Mouse (Mus musculus) liver, postnatal 0 days (tissue): ENCODE data around the gene Psmd11. TPM values are rescaled to one million over a fixed set of nuclear protein-coding genes. Genes with fewer than 3 reads are reported as not detected.
"Not testable (repeated sequence)": the region's sequence is repeated elsewhere in the genome, so short reads cannot be mapped to it uniquely, and the experiment has no call there.

Experiments
- ATAC-seq: fragments of 200-750 bp; cut with Nextera tagmentation; 2 replicates; pipeline ENCODE4 v1.8.0; 2017; ENCODE audit warnings: mild to moderate bottlenecking, moderate library complexity
- DNase-seq: peaks from one replicate; pipeline ENCODE4 v3.0.0-alpha.2; 2016
- H3K27ac ChIP-seq: fragments of 300-500 bp; sonication (generic); 2 replicates; pipeline ENCODE4 v1.5.1; 2014; ENCODE audit warnings: antibody characterized with exemption, moderate library complexity, mild to moderate bottlenecking, low read depth
- H3K27me3 ChIP-seq: fragments of 300-500 bp; sonication (generic); 2 replicates; pipeline ENCODE4 v1.6.1; 2014; ENCODE audit warnings: low read length, control low read depth, mixed read lengths; ENCODE audit not compliant: insufficient read depth
- H3K36me3 ChIP-seq: fragments of 300-500 bp; sonication (generic); replicated peaks from 2 replicates; pipeline ENCODE4 v1.6.1; 2014; ENCODE audit warnings: mild to moderate bottlenecking, control low read depth, low read length, moderate library complexity, mixed read lengths; ENCODE audit not compliant: insufficient read depth
- H3K4me1 ChIP-seq: fragments of 300-500 bp; sonication (generic); 2 replicates; pipeline ENCODE4 v1.6.1; 2014; ENCODE audit warnings: antibody characterized with exemption, mild to moderate bottlenecking, control low read depth; ENCODE audit not compliant: insufficient read depth
- H3K4me2 ChIP-seq: fragments of 300-500 bp; sonication (generic); 2 replicates; pipeline ENCODE4 v1.6.1; 2014; ENCODE audit warnings: low read depth, mild to moderate bottlenecking, low read length, moderate library complexity, mixed read lengths
- H3K4me3 ChIP-seq: fragments of 300-500 bp; sonication (generic); 2 replicates; pipeline ENCODE4 v1.5.1; 2014; ENCODE audit warnings: low read depth, low read length
- H3K9ac ChIP-seq: fragments of 300-500 bp; sonication (generic); replicated peaks from 2 replicates; pipeline ENCODE4 v1.6.1; 2014; ENCODE audit warnings: mild to moderate bottlenecking, moderate library complexity
- H3K9me3 ChIP-seq: fragments of 300-500 bp; sonication (generic); 2 replicates; pipeline ENCODE4 v1.6.1; 2016; ENCODE audit warnings: mild to moderate bottlenecking, control low read depth, low read length, mixed read lengths
- CTCF ChIP-seq: sonication (generic); IDR thresholded peaks from 2 replicates; pipeline ENCODE4 v1.5.1; 2016; ENCODE audit warnings: antibody characterized with exemption, low read depth
- EP300 ChIP-seq: IDR thresholded peaks from 2 replicates; pipeline ENCODE4 v1.6.1; 2016; ENCODE audit warnings: antibody characterized with exemption, low read depth, mild to moderate bottlenecking
- WGBS: fragments of 180-500 bp; shearing (Covaris S2); extraction: QIAGEN DNeasy Blood & Tissue Kit; methylation state at CpG from one replicate; pipeline ENCODE4 v1.1.7; 2014; ENCODE audit not compliant: insufficient replicate concordance; 5-methylcytosine and 5-hydroxymethylcytosine counted together
- polyA plus RNA-seq: library from polyadenylated mRNA; unstranded; fragments of >200 nt; fragmentation: Nextera tagmentation; extraction: Ambion mirVana; gene quantifications from 2 replicates; pipeline ENCODE4 v1.2.1, GENCODE M21; 2015

Psmd11 gene
- polyA plus RNA-seq, result 128 and 143 TPM in 2 replicates

DNA sequence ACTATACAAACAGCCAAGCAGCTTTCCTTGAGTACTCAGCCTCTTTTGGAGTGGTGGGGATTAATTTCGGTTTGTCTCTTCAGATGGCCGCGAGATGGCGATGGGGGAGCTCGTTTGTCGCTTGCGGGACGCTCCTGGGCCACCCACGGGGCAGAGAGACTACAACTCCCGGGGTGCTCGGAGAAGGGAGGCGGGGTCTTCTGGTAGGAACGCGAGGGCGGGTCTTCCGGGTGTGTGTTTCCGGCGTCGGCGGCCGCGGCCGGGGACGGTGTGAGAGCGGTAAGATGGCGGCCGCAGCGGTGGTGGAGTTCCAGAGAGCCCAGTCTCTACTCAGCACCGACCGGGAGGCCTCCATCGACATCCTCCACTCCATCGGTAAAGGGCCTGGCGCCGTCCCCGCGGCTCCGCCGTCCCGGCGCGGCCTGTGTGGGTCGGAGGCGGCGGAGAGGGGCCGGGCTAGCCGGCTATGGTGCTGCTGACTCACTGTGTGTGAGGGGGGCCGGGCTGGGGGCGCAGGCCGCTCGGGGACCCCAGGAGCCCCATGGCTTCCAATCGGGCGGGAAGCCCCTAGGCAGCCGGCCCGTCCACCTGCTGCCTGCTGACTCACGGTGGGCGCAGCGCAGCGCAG lies at the start of gene Psmd11:
Gene Psmd11 (plus strand): TSS at position 235 of the 628 bp plus-strand sequence.
- Histone ChIP-seq H3K4me3 (peak within 1 kb of the TSS; percentile 71), H3K36me3 (peaks cover 14% of the 10 kb centered on the region), H3K27ac (peak within 1 kb of the TSS; percentile 85), H3K4me1 (peaks cover 7% of the 10 kb centered on the region), H3K9ac (peak within 1 kb of the TSS; percentile 90), H3K27me3 (no peaks in the 10 kb centered on the region), H3K4me2 (peak within 1 kb of the TSS; percentile 76), H3K9me3 (no peaks in the 10 kb centered on the region)
- peak; percentile 99 for ATAC-seq
- peak; percentile 98 for DNase-seq
- WGBS, result under 1% methylated on average over 49 of the region's 58 CpGs
- TF ChIP-seq EP300, result no peak
- peak; percentile 91 for TF ChIP-seq CTCF

DNA sequence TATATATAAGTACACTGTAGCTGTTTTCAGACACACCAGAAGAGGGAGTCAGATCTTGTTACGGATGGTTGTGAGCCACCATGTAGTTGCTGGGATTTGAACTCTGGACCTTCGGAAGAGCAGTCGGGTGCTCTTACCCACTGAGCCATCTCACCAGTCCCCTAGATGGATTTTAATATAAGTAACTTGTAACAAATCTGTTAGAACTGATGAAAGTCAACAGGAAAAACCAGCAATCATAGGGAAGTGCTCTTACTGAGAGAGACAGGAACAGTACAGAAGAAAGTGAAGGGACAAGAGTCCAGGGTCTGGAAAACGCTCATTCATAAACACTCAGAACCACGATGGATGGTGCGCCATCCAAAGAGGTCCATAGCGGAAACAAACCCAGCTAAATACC lies 49.2 kb upstream of the Psmd11 start:
- 91% methylated on average over 7 of the region's 7 CpGs for WGBS
- peaks cover 16% of the 10 kb centered on the region; the same call in 1 of the 2 replicates for H3K4me1 ChIP-seq
- not testable (repeated sequence) for H3K27me3 ChIP-seq, H3K4me3 ChIP-seq, H3K36me3 ChIP-seq, H3K9me3 ChIP-seq, DNase-seq, H3K27ac ChIP-seq, ATAC-seq, H3K4me2 ChIP-seq, H3K9ac ChIP-seq

DNA sequence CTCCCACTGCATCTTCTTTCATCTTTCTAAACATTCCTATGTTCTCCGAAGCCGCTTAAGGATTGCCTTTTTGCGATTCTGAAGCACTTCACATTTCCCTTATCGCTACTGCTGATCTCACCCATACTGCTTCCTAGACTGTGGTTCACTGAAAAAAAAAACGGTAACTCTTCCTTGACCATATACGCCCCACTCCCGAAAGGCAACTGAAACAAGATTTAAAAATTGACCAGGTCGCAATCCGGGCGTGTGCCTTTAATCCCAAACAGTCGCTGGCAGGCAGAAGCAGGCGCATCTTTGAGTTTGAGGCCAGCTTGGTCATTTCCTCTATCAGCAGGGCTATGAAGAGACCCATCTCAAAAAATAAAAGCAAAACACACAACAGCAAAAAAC lies 45.8 kb upstream of the Psmd11 start:
- H3K4me3 ChIP-seq, result peak overlapping the region; percentile 99
- peaks cover 26% of the 10 kb centered on the region for H3K4me1 ChIP-seq
- TF ChIP-seq EP300, result peak; percentile 6; the same call in 1 of the 2 replicates
- TF ChIP-seq CTCF, result no peak
- H3K9ac ChIP-seq, result peak overlapping the region; percentile 100
- H3K27me3 ChIP-seq, result no peaks in the 10 kb centered on the region
- DNase-seq (peak; percentile 52), ATAC-seq (peak; percentile 36)
- under 1% methylated on average over 12 of the region's 12 CpGs for WGBS
- H3K36me3 ChIP-seq, result peaks cover 16% of the 10 kb centered on the region
- H3K27ac ChIP-seq, result peak overlapping the region; percentile 98
- H3K4me2 ChIP-seq, result peak overlapping the region; percentile 71
- H3K9me3 ChIP-seq, result no peaks in the 10 kb centered on the region

DNA sequence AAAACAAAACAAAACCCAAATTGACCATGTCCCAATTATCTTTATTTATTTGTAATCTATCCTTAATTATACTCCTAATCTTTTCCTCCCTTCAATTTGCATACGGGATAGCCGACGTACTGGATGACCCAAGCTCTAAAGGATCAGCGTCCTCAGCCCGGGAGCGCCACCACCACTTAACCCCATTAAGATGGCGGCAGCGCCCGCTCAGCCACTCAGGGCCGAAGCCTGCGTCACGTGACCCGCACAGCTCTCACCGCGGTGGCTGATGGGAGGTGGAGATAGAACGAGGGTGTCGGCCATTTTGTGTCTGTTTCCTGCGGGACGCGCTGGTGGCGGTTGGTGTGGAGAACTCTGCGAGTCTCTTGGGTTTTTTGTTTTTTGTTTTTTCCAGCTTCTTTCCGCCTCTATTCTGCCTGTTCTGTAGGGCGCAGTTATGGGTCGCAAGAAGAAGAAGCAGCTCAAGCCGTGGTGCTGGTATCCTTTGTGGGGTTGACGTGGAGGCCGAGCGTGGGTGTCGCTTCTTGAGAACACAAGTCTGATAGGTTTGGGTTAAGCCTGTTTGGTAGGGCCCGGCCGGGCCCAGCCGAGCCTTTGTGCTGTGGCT lies 45.3 kb upstream of the Psmd11 start, which contains the start of gene Zfp207:
Gene Zfp207 (plus strand): TSS at position 261 of the 607 bp plus-strand sequence.
- Histone ChIP-seq H3K9ac (peak within 1 kb of the TSS; percentile 100), H3K4me1 (peaks cover 26% of the 10 kb centered on the region), H3K36me3 (peaks cover 21% of the 10 kb centered on the region), H3K27me3 (no peaks in the 10 kb centered on the region), H3K27ac (peak within 1 kb of the TSS; percentile 98), H3K4me3 (peak within 1 kb of the TSS; percentile 99), H3K9me3 (no peaks in the 10 kb centered on the region), H3K4me2 (peak within 1 kb of the TSS; percentile 76)
- DNase-seq (peak; percentile 98), ATAC-seq (peak; percentile 94)
- WGBS, result under 1% methylated on average over 33 of the region's 33 CpGs
- TF ChIP-seq EP300 (no peak), CTCF (0 out of 2 replicates have a peak, but pooled peaks have one; percentile 15)

DNA sequence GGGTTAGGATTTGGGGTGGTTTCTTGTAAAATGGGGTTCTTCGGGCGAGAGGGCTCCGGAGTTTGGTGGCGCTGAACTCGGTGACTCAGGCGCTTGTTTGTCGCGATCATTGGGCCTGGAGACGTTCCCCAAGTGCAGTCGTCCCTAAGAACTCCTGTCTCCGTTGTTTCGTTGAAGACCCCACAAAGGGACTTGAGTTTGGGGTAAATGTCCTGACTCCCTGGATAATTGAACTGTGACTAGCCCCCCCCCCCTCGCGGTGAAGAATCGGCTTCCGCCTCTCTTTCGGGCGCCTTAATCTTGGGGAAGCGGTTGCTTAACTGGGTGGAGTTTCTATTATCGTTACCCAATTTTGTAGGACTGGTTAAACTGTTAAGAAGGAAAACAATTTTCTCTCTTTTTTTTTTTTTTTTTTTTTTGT lies 44.8 kb upstream of the Psmd11 start:
- ATAC-seq, result peak; percentile 45
- under 1% methylated on average over 20 of the region's 20 CpGs for WGBS
- H3K4me3 ChIP-seq, result peak overlapping the region; percentile 99

DNA sequence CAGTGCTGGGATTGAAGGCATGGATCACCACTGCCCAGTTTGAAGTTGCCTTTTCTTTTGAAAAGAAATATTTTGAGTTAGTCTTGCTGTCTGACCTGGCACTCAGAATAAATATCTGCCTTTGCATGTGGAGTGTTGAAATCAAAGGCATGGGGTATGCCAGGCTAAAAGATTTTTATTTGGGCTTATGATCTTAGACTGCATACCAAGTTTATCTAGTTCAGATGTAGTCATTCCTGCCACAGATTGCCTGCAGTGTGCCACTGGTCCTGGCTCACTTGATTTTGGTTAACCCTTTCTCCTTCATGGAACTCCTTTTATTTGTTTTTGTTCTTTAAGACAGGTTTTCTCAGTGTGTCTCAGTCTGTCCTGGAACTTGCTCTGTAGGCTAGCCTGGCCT lies 44.0 kb upstream of the Psmd11 start:
- no peaks in the 10 kb centered on the region for H3K27me3 ChIP-seq
- peak overlapping the region; percentile 99 for H3K4me3 ChIP-seq
- H3K9ac ChIP-seq, result peak overlapping the region; percentile 63
- peaks cover 34% of the 10 kb centered on the region for H3K36me3 ChIP-seq
- TF ChIP-seq CTCF (no peak), EP300 (0 out of 2 replicates have a peak, but pooled peaks have one; percentile 9)
- peak overlapping the region; percentile 41 for H3K27ac ChIP-seq
- ATAC-seq, result no peak
- DNase-seq, result peak; percentile 22
- no peaks in the 10 kb centered on the region for H3K9me3 ChIP-seq
- peak overlapping the region; percentile 76 for H3K4me2 ChIP-seq
- H3K4me1 ChIP-seq, result peaks cover 22% of the 10 kb centered on the region

More for the DNA sequence above, 44.8 kb upstream of the Psmd11 start:
- peaks cover 26% of the 10 kb centered on the region for H3K36me3 ChIP-seq
- H3K9me3 ChIP-seq, result no peaks in the 10 kb centered on the region
- peak overlapping the region; percentile 76 for H3K4me2 ChIP-seq
- peaks cover 22% of the 10 kb centered on the region for H3K4me1 ChIP-seq
- peak overlapping the region; percentile 100 for H3K9ac ChIP-seq
- peak; percentile 82; the same call in 1 of the 2 replicates for TF ChIP-seq EP300
- no peak for TF ChIP-seq CTCF
- peak overlapping the region; percentile 98 for H3K27ac ChIP-seq
- DNase-seq, result peak; percentile 82
- H3K27me3 ChIP-seq, result no peaks in the 10 kb centered on the region
